Mouse (Mus musculus) bone marrow, adult 2 months (tissue): Measurements from ENCODE around the gene Capn1.

Experiments used
- CTCF ChIP-seq: fragments of 200-500 bp; IDR thresholded peaks from 2 replicates; pipeline ENCODE4 v1.5.1; 2011; ENCODE audit warnings: low read length, control low read depth; ENCODE audit not compliant: control insufficient read depth, insufficient read depth
- POLR2A ChIP-seq: fragments of 200-500 bp; IDR thresholded peaks from 2 replicates; pipeline ENCODE4 v1.6.1; 2011; ENCODE audit warnings: low read depth, mild to moderate bottlenecking, control low read depth, low read length, borderline replicate concordance; ENCODE audit not compliant: control insufficient read depth

- TF ChIP-seq CTCF (no peak), POLR2A (no peak)
These were observed 32.1 kb upstream of the Capn1 start for GRCm38 (mm10) chr19:6047899-6048166.
